Mouse (Mus musculus) layer of hippocampus, postnatal 25 days (tissue): ENCODE results near the gene Tgm6. TPM values are rescaled to one million over a fixed set of nuclear protein-coding genes. Genes with fewer than 3 reads are reported as not detected.

Source experiments
- DNase-seq, 2 experiments: peaks; one replicate each; pipeline ENCODE4 v3.0.0; 2022; ENCODE audit warnings: mixed read lengths in 2 of 2, low spot score in 1 of 2; ENCODE audit errors: extremely low spot score in 1 of 2
- total RNA-seq, 2 experiments: library from RNA; stranded (reverse); gene quantifications; 2 replicates each; pipeline ENCODE4 v1.2.3; 2021

Tgm6 gene
- total RNA-seq, 2 experiments from 2014 or later = 0.16 to 0.17 TPM

- no peak for DNase-seq
Observed at GRCm38 (mm10) chr2:130176820-130177219, 64.6 kb downstream of the Tgm6 start.

GRCm38 (mm10) chr2:130178381-130178705, 66.1 kb downstream of the Tgm6 start:
- DNase-seq = peak in 1 of 2 experiments; percentile 17

GRCm38 (mm10) chr2:130178706-130179506, 66.7 kb downstream of the Tgm6 start, which contains the start of gene Snrpb:
Gene Snrpb, minus strand, starts transcription at chr2:130179403.
- peak; percentile 80 to 85 for DNase-seq

- no peak for DNase-seq
Observed at GRCm38 (mm10) chr2:130179507-130180019, 67.3 kb downstream of the Tgm6 start.

GRCm38 (mm10) chr2:130188391-130188790, 76.2 kb downstream of the Tgm6 start:
- DNase-seq = no peak

GRCm38 (mm10) chr2:130194894-130195293, 82.7 kb downstream of the Tgm6 start, which contains the start of gene Tmc2:
Gene Tmc2, plus strand, starts transcription at chr2:130195194.
- DNase-seq = no peak

GRCm38 (mm10) chr2:130200961-130201360, 88.7 kb downstream of the Tgm6 start:
- DNase-seq = no peak

Other genes starting within 250 kb of the Tgm6 start
- gene Tgm3, start 100.1 kb upstream of the Tgm6 start, total RNA-seq = under 1 TPM; 0.35 to 0.42 TPM
- gene Snrpb, start 67.0 kb downstream of the Tgm6 start, total RNA-seq = 100 to 1,000 TPM; 101 to 123 TPM
- under 1 TPM in 1 of 2 experiments, not detected in 1; 0.12 TPM for gene Tmc2, start 82.8 kb downstream of the Tgm6 start, total RNA-seq
- 100 to 1,000 TPM; 129 to 165 TPM for gene Nop56, start 162.0 kb downstream of the Tgm6 start, total RNA-seq
- 100 to 1,000 TPM; 320 to 329 TPM for gene Idh3b, start 172.1 kb downstream of the Tgm6 start, total RNA-seq
- gene Ebf4, start 182.8 kb downstream of the Tgm6 start, total RNA-seq = 10 to 100 TPM in 1 of 2 experiments, 1 to 10 TPM in 1; 9.3 to 13.6 TPM